Comparison of ENCODE assay signal across 18 mouse cellular contexts in genomic region chr16:5709831-5710230, GRCm38 (mm10).
"Had no signal": no experiment of that assay in that cellular context is flagged by ENCODE, and none has a peak within 500 bp of the region (broad histone marks: within the 10 kb centered on the region; RNA-seq: fewer than 3 reads in every experiment).

No protein-coding gene starts in this region.

- H3K4me3 ChIP-seq: liver, embryonic 13.5 days; liver, embryonic 15.5 days; lung, embryonic 15.5 days; megakaryocyte, embryonic 14.5 days; midbrain, embryonic 12.5 days had no signal

- H3K36me3 ChIP-seq: liver, embryonic 13.5 days; liver, embryonic 15.5 days; lung, embryonic 15.5 days; midbrain, embryonic 12.5 days had no signal

- DNase-seq: liver, embryonic 13.5 days; liver, postnatal 0 days; lung, adult 2 months; lung, postnatal 14 days; lung, postnatal 36 days; right cerebral cortex, adult 18-20 months; right cerebral cortex, postnatal 25 days; right cerebral cortex, postnatal 4 days; spleen, adult 18-20 months; thymus, adult 18-20 months; thymus, postnatal 25 days; thymus, postnatal 4 days had no signal

- H3K4me2 ChIP-seq: liver, embryonic 13.5 days; liver, embryonic 15.5 days; lung, embryonic 15.5 days; midbrain, embryonic 12.5 days had no signal

- H3K9ac ChIP-seq: liver, embryonic 13.5 days; liver, embryonic 15.5 days; liver, postnatal 0 days; lung, embryonic 15.5 days; midbrain, embryonic 12.5 days had no signal

- H3K27me3 ChIP-seq: liver, embryonic 13.5 days; liver, embryonic 15.5 days; lung, embryonic 15.5 days; megakaryocyte, embryonic 14.5 days; midbrain, embryonic 12.5 days had no signal

- H3K4me1 ChIP-seq: liver, embryonic 13.5 days; liver, embryonic 15.5 days; lung, embryonic 15.5 days; megakaryocyte, embryonic 14.5 days had no signal

- H3K27ac ChIP-seq: liver, embryonic 13.5 days; liver, embryonic 15.5 days; lung, embryonic 15.5 days; macrophage; midbrain, embryonic 12.5 days had no signal

- ATAC-seq: liver, postnatal 0 days; lung, postnatal 0 days had no signal

- H3K9me3 ChIP-seq: liver, embryonic 13.5 days; liver, embryonic 15.5 days; lung, embryonic 15.5 days; megakaryocyte, embryonic 14.5 days; midbrain, embryonic 12.5 days had no signal
